Mouse (Mus musculus) embryo, embryonic 10 days (tissue): ENCODE results near the gene Catip.
"Not testable (repeated sequence)": the region's sequence is repeated elsewhere in the genome, so short reads cannot be mapped to it uniquely, and the experiment has no call there.

ENCODE experiments used
- DNase-seq: peaks from one replicate; pipeline ENCODE4 v3.0.0-alpha.2; 2015; ENCODE audit warnings: low spot score

The Catip gene

DNA sequence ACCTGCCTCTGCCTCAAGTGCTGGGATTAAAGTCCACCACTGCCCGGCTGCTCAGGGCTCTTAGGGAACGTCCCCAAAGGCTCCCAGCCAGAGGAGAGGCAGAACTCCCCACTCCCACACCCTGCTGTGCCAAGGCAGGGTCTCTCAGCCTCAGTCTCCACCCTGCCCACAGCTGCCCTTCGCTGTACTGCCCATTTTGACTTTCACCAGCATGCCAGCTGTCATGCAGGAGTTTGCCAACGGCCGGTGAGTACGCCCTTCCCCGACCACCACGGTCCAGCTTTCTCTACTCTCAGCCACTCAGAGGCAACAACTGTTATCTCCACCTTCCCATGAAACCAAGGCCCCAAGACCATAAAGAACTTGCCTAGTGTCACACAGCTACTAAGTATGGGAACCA lies 22.6 kb downstream of the Catip start:
- DNase-seq = no peak

DNA sequence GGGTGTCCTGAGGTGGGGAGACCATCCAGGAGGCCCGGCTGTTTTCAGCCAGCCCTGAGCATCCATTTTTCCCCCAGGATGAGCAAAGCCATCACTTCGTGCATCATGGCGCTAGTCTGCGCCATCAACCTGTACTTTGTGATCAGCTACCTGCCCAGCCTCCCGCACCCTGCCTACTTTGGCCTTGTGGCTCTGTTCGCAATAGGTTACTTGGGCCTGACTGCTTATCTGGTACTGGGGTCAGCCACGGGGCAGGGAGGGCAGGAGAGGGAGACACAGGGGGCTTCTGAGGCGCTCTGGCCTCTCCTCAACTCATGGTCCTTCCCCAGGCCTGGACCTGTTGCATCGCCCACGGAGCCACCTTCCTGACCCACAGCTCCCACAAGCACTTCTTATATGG lies 23.2 kb downstream of the Catip start:
- no peak for DNase-seq

DNA sequence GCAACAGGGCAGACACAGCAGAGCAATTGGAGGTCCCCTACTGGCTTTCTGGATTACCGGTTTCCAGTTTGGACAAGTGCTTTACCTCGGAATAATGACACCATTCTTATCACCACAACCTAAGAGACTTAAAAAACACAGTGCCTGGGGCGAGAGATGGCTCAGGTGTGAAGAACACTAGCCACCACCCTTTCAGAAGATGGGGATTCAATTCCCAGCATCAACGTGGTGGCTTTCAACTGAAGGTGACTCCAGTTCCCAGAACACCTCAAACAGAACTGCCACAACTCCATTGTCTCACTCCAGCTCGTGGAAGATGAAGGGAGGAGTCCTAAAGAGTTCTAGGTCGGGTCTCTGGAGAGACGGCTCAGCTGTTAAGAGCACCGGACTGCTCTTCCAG lies 23.6 kb downstream of the Catip start:
- DNase-seq = no peak

DNA sequence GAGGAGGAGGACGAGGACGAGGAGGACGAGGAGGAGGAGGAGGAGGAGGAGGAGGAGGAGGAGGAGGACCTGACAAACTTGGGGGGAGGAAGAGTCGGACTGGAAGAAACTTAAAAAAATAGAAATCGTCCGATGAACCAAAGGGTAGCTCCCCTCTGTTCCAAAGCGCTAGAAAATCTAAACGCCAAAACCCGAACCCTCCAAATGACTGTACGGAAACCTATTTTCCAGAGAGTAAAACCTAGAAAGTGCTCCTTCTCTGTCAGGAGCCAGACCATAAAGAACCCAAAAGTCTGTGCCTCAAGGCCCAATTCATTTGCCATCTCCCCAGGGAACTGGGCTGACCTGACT lies 24.4 kb downstream of the Catip start:
- no peak for DNase-seq

GRCm38 (mm10) chr1:74386714-74387385 lies 24.9 kb downstream of the Catip start:
- DNase-seq = peak; percentile 96

- DNase-seq = no peak
Observed at GRCm38 (mm10) chr1:74387386-74387988, 25.6 kb downstream of the Catip start.

- DNase-seq = no peak
Observed at GRCm38 (mm10) chr1:74388398-74388920, 26.6 kb downstream of the Catip start.

GRCm38 (mm10) chr1:74389831-74390286 lies 28.0 kb downstream of the Catip start:
- peak; percentile 45 for DNase-seq

DNA sequence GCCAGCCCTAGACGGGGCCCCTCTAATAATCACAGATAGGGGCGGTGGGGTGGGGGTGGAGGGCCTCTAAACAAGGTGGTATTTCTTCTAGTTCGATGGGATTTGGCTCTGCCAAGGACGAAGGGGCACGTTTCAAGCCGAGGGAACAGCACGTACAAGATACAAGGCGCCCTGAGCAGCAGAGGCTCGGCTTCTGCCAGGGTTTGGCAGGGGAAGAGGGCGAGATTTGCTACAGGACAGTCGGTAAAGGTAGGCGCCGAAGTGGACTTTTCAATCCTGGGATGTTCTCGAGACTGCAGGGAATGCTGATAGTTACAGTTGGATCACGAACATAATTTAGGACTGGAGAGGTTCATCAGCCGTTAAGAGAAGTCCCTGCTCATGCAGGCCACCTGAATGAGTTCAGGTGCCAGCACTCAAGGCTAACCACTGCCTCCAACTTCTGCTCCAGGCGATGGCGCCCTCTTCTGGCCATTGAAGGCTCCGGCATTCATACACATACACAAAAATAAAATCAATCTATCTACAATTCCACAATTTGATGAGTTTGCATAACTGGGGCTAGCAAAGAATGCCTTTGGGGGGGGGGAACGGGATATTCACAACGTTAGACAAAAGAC lies 28.5 kb downstream of the Catip start:
- DNase-seq = peak; percentile 82

GRCm38 (mm10) chr1:74390924-74391748 lies 29.2 kb downstream of the Catip start, which contains the start of gene Ctdsp1:
Ctdsp1 (plus strand) TSS chr1:74391509.
- peak; percentile 96 for DNase-seq

GRCm38 (mm10) chr1:74391844-74392441 lies 30.0 kb downstream of the Catip start:
- peak; percentile 68 for DNase-seq

DNA sequence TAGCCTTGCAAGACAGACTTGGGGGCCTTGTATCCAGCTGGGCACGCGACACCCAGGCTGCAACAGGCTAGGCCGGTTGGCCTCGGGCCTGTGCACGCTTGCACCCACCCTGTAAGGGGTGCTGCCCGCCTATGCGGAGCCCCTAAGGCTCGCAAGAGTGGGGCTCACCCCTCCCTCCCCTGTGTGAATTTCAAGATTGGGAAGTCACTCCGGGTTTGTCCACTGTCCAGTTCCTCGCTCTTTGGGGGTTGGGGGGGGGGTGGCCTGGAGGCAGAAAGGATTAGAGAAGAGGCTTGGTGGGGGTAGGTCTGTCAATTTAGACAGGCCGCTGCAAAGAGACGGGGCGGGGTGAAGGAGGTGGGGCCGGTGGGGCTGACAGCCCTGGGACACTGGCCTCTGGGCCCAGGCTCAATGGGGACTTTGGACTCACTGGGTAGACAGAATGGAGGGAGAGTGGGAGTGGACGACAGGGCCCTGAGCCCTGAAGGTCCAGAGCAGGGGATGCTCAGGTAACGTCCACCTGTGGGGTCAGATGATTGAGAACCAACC lies 30.6 kb downstream of the Catip start:
- peak; percentile 47 for DNase-seq

GRCm38 (mm10) chr1:74393010-74393409 lies 31.1 kb downstream of the Catip start:
- DNase-seq = no peak

- no peak for DNase-seq
Observed at GRCm38 (mm10) chr1:74393697-74394096, 31.8 kb downstream of the Catip start.

- no peak for DNase-seq
Observed at GRCm38 (mm10) chr1:74394311-74394710, 32.4 kb downstream of the Catip start.

DNA sequence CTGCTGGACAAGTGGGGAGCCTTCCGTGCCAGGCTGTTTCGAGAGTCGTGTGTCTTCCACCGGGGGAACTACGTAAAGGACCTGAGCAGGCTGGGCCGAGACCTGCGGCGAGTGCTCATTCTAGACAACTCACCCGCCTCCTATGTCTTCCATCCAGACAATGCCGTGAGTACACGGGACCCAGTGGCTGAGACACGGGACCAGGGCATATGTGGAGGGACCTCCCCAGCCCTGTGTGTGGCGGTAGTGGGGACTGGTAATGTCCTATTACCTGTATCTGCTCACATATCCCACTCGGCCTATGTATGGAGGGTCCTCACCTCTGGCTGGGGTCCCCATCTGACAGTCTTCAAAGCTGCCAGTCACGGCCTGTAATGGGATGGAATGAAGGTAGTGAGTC lies 33.0 kb downstream of the Catip start:
- no peak for DNase-seq

DNA sequence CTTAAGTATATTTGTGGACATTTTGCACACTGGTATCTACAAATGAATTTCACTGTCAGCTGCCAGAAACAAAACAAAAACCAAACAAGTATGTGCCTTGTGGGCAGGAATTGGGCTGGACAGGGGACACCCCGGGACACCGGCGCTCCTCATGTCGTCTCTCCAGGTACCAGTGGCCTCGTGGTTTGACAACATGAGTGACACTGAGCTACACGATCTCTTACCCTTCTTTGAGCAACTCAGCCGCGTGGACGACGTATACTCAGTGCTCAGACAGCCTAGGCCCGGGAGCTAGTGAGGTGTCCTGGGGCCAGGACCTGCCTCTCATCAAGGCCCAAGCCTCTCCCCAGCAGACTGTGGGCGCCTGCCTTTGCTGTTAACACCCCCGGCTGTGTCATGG lies 33.4 kb downstream of the Catip start:
- DNase-seq = no peak

DNA sequence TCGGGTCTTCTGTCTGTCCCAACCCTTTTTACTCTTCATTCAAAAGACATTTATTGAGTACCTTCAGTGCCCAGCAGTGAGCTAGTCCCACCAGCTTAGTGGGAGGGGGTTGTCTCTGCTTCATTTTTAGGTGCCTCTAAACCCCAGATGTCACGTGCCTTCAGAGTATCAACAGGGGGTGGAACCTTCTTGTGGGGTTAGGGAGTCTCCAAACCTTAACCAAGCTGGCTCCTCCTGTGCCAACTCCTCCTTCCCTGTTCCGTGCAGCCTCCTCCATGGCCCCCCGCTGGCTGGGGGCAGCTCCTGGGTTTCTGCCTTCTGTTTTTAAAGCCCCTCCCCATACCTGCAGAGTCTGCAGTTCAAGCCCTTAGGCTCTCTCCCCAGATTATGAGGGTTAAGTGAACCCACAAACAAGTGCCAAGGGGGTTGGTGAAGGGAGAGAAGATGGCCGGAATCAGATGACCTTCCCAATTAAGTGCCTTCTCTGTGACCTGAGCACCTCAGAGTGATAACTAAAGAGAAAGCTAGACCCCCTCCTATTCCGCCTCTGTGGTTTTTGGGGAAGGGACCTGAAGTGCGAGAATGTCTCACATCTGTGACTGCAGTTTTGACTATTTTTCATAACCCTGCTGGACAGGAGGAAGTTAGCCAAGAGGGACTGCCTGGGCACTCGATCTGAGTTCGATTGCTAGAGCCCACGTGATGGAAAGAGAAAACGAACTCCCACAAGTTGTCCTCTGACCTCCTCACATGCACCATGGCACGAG lies 34.7 kb downstream of the Catip start:
- not testable (repeated sequence) for DNase-seq

DNA sequence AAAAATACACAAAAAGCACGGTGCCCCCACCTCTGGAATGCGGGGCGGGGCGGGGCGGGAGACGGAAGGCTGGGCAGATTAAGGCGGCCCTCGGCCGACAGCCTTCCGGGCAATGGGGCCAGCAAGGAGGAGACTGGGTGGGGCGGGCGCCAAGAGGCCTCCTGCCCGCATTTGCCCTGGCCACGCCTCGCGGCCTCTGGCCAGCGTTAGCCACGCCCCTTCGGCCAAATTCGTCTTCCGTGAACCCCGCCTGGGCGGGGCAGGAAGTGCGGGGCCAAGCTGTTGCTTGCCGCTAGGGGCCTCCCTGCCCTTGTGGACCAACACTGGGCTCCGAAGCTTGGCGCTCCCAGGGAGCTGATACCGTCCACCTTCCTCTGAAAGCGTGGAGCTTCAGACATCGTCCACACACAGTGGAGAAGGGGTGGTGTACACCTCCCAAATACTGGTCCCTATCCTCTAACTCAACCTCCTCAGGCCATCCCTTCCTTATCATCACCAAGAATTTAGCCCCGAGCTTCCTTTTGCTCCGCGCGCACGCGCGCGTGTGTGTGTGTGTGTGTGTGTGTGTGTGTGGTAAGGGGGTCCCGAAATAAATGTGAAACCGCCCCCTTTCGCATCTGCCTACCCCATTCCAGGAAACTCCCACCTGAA lies 35.5 kb downstream of the Catip start:
- DNase-seq = peak; percentile 99

GRCm38 (mm10) chr1:74397919-74398451 lies 36.1 kb downstream of the Catip start:
- DNase-seq = peak; percentile 82
